Mouse (Mus musculus): ENCODE results near the gene Med15. TPM values are rescaled to one million over a fixed set of nuclear protein-coding genes. Genes with fewer than 3 reads are reported as not detected.

The Med15 gene
- polyA plus RNA-seq (2015; fragmentation: Nextera tagmentation; extraction: Ambion mirVana), result 32.0 and 33.3 TPM in 2 replicates

- no peak within 1 kb of the TSS for H3K9ac ChIP-seq
- H3K4me2 ChIP-seq, result no peak within 1 kb of the TSS
- no peaks in the 10 kb centered on the region for H3K9me3 ChIP-seq
- no peaks in the 10 kb centered on the region for H3K36me3 ChIP-seq
- no peak within 1 kb of the TSS for H3K27ac ChIP-seq (replicated peaks)
- 20% methylated on average over 3 of the region's 3 CpGs for WGBS
- H3K27me3 ChIP-seq (replicated peaks), result peaks cover 21% of the 10 kb centered on the region
- peaks cover 6% of the 10 kb centered on the region; the same call in 1 of the 2 replicates for H3K4me1 ChIP-seq
- ATAC-seq (ENCODE audit: extremely low read depth, insufficient number of reproducible peaks, low FRiP score, low TSS enrichment), result no peak
- no peak within 1 kb of the TSS for H3K4me3 ChIP-seq
These were observed at the start of gene Med15 for GRCm38 (mm10) chr16:17732841-17733340. Gene Med15, minus strand, starts transcription at chr16:17732891.

GRCm38 (mm10) chr16:17779692-17780091, 47.0 kb upstream of the Med15 start:
- Histone ChIP-seq H3K36me3 (peaks cover 82% of the 10 kb centered on the region), H3K27ac (replicated peaks) (no peak overlapping the region), H3K4me2 (no peak overlapping the region), H3K4me1 (no peaks in the 10 kb centered on the region), H3K4me3 (no peak overlapping the region), H3K9me3 (no peaks in the 10 kb centered on the region), H3K27me3 (replicated peaks) (no peaks in the 10 kb centered on the region), H3K9ac (no peak overlapping the region)
- no peak for ATAC-seq (ENCODE audit: extremely low read depth, insufficient number of reproducible peaks, low FRiP score, low TSS enrichment)
- WGBS, result 78% methylated on average over 1 of the region's 1 CpGs

GRCm38 (mm10) chr16:17778223-17778622, 45.5 kb upstream of the Med15 start:
- Histone ChIP-seq H3K27ac (replicated peaks) (no peak overlapping the region), H3K9me3 (no peaks in the 10 kb centered on the region), H3K4me3 (no peak overlapping the region), H3K27me3 (replicated peaks) (no peaks in the 10 kb centered on the region), H3K4me1 (no peaks in the 10 kb centered on the region), H3K9ac (no peak overlapping the region), H3K4me2 (no peak overlapping the region), H3K36me3 (peaks cover 78% of the 10 kb centered on the region)
- WGBS, result 76% methylated on average over 4 of the region's 4 CpGs
- no peak for ATAC-seq (ENCODE audit: extremely low read depth, insufficient number of reproducible peaks, low FRiP score, low TSS enrichment)

- Histone ChIP-seq H3K4me1 (peaks cover under 1% of the 10 kb centered on the region; the same call in 1 of the 2 replicates), H3K27me3 (replicated peaks) (no peaks in the 10 kb centered on the region), H3K27ac (replicated peaks) (no peak overlapping the region), H3K4me2 (no peak overlapping the region), H3K4me3 (no peak overlapping the region), H3K36me3 (peaks cover 83% of the 10 kb centered on the region), H3K9me3 (no peaks in the 10 kb centered on the region), H3K9ac (no peak overlapping the region)
- 67% methylated on average over 11 of the region's 11 CpGs for WGBS
- no peak for ATAC-seq (ENCODE audit: extremely low read depth, insufficient number of reproducible peaks, low FRiP score, low TSS enrichment)
These were observed 44.1 kb upstream of the Med15 start for GRCm38 (mm10) chr16:17776828-17777227.

- Histone ChIP-seq H3K4me2 (no peak overlapping the region), H3K9me3 (no peaks in the 10 kb centered on the region), H3K9ac (no peak overlapping the region), H3K4me3 (no peak overlapping the region), H3K27me3 (replicated peaks) (no peaks in the 10 kb centered on the region), H3K27ac (replicated peaks) (peak overlapping the region; percentile 17), H3K36me3 (peaks cover 80% of the 10 kb centered on the region), H3K4me1 (peaks cover 19% of the 10 kb centered on the region)
- ATAC-seq (ENCODE audit: extremely low read depth, insufficient number of reproducible peaks, low FRiP score, low TSS enrichment), result no peak
- 65% methylated on average over 4 of the region's 4 CpGs for WGBS
These were observed 38.6 kb upstream of the Med15 start for GRCm38 (mm10) chr16:17771117-17771865.

- H3K4me1 ChIP-seq, result peaks cover 26% of the 10 kb centered on the region
- ATAC-seq (ENCODE audit: extremely low read depth, insufficient number of reproducible peaks, low FRiP score, low TSS enrichment), result peak; percentile 69; the same call in 1 of the 2 replicates
- 0 out of 2 replicates have a peak overlapping the region, but pooled peaks have one; percentile 16 for H3K4me2 ChIP-seq
- WGBS, result 44% methylated on average over 7 of the region's 7 CpGs
- H3K9me3 ChIP-seq, result no peaks in the 10 kb centered on the region
- no peak overlapping the region for H3K4me3 ChIP-seq
- H3K36me3 ChIP-seq, result peaks cover 77% of the 10 kb centered on the region
- peak overlapping the region; percentile 62 for H3K27ac ChIP-seq (replicated peaks)
- no peaks in the 10 kb centered on the region for H3K27me3 ChIP-seq (replicated peaks)
- no peak overlapping the region for H3K9ac ChIP-seq
These were observed 36.1 kb upstream of the Med15 start for GRCm38 (mm10) chr16:17768834-17769233.

- peaks cover 56% of the 10 kb centered on the region for H3K36me3 ChIP-seq
- WGBS, result 66% methylated on average over 4 of the region's 4 CpGs
These were observed 31.4 kb upstream of the Med15 start for GRCm38 (mm10) chr16:17764108-17764511.

GRCm38 (mm10) chr16:17761074-17761473, 28.4 kb upstream of the Med15 start:
- 0 out of 2 replicates have a peak, but pooled peaks cover 4% of the 10 kb centered on the region for H3K27me3 ChIP-seq (replicated peaks)
- H3K9ac ChIP-seq, result no peak overlapping the region
- peaks cover 35% of the 10 kb centered on the region for H3K4me1 ChIP-seq
- no peaks in the 10 kb centered on the region for H3K9me3 ChIP-seq
- ATAC-seq (ENCODE audit: extremely low read depth, insufficient number of reproducible peaks, low FRiP score, low TSS enrichment), result no peak
- WGBS, result 44% methylated on average over 1 of the region's 1 CpGs
- H3K36me3 ChIP-seq, result peaks cover 31% of the 10 kb centered on the region
- peak overlapping the region; percentile 92 for H3K4me2 ChIP-seq
- peak overlapping the region; percentile 70; the same call in 1 of the 2 replicates for H3K4me3 ChIP-seq
- no peak overlapping the region for H3K27ac ChIP-seq (replicated peaks)

More at GRCm38 (mm10) chr16:17764108-17764511, 31.4 kb upstream of the Med15 start:
- Histone ChIP-seq H3K27ac (replicated peaks) (no peak overlapping the region), H3K9me3 (no peaks in the 10 kb centered on the region), H3K4me1 (peaks cover 42% of the 10 kb centered on the region), H3K4me2 (no peak overlapping the region), H3K9ac (no peak overlapping the region), H3K4me3 (no peak overlapping the region), H3K27me3 (replicated peaks) (no peaks in the 10 kb centered on the region)
- no peak for ATAC-seq (ENCODE audit: extremely low read depth, insufficient number of reproducible peaks, low FRiP score, low TSS enrichment)

GRCm38 (mm10) chr16:17760657-17761056, 28.0 kb upstream of the Med15 start:
- Histone ChIP-seq H3K4me1 (peaks cover 35% of the 10 kb centered on the region), H3K27me3 (replicated peaks) (0 out of 2 replicates have a peak, but pooled peaks cover 4% of the 10 kb centered on the region), H3K9me3 (no peaks in the 10 kb centered on the region), H3K9ac (peak overlapping the region; percentile 92; the same call in 1 of the 2 replicates), H3K4me2 (peak overlapping the region; percentile 92), H3K36me3 (peaks cover 27% of the 10 kb centered on the region), H3K27ac (replicated peaks) (no peak overlapping the region), H3K4me3 (peak overlapping the region; percentile 70)
- 38% methylated on average over 8 of the region's 8 CpGs for WGBS
- no peak for ATAC-seq (ENCODE audit: extremely low read depth, insufficient number of reproducible peaks, low FRiP score, low TSS enrichment)

- ATAC-seq (ENCODE audit: extremely low read depth, insufficient number of reproducible peaks, low FRiP score, low TSS enrichment), result peak; percentile 34; the same call in 1 of the 2 replicates
- peaks cover 35% of the 10 kb centered on the region for H3K4me1 ChIP-seq
- WGBS, result 1% methylated on average over 44 of the region's 54 CpGs
These were observed 27.2 kb upstream of the Med15 start for GRCm38 (mm10) chr16:17759813-17760321.

GRCm38 (mm10) chr16:17759344-17759773, 26.7 kb upstream of the Med15 start, which contains the start of gene Klhl22:
Gene Klhl22, plus strand, starts transcription at chr16:17759618.
- peaks cover 32% of the 10 kb centered on the region for H3K4me1 ChIP-seq
- H3K9me3 ChIP-seq, result no peaks in the 10 kb centered on the region
- peak within 1 kb of the TSS; percentile 92 for H3K9ac ChIP-seq
- H3K27me3 ChIP-seq (replicated peaks), result 0 out of 2 replicates have a peak, but pooled peaks cover 4% of the 10 kb centered on the region
- peak within 1 kb of the TSS; percentile 92 for H3K4me2 ChIP-seq
- H3K36me3 ChIP-seq, result peaks cover 17% of the 10 kb centered on the region
- peak; percentile 89 for ATAC-seq (ENCODE audit: extremely low read depth, insufficient number of reproducible peaks, low FRiP score, low TSS enrichment)
- peak within 1 kb of the TSS; percentile 69 for H3K27ac ChIP-seq (replicated peaks)
- WGBS, result under 1% methylated on average over 28 of the region's 28 CpGs
- H3K4me3 ChIP-seq, result peak within 1 kb of the TSS; percentile 70

More at GRCm38 (mm10) chr16:17759813-17760321, 27.2 kb upstream of the Med15 start:
- Histone ChIP-seq H3K27me3 (replicated peaks) (0 out of 2 replicates have a peak, but pooled peaks cover 4% of the 10 kb centered on the region), H3K4me2 (peak overlapping the region; percentile 92), H3K36me3 (peaks cover 20% of the 10 kb centered on the region), H3K27ac (replicated peaks) (peak overlapping the region; percentile 69), H3K4me3 (peak overlapping the region; percentile 70), H3K9ac (peak overlapping the region; percentile 92), H3K9me3 (no peaks in the 10 kb centered on the region)

All from heart, embryonic 13.5 days (tissue).